Mouse (Mus musculus): ENCODE results near the gene Ephb4. TPM values are rescaled to one million over a fixed set of nuclear protein-coding genes. Genes with fewer than 3 reads are reported as not detected.

Ephb4 gene
- polyA plus RNA-seq, 1 experiment, result 5.9 TPM

GRCm38 (mm10) chr5:137313466-137314192 lies 36.3 kb upstream of the Ephb4 start:
- TF ChIP-seq CTCF (IDR thresholded peaks at IDR 0.05; ENCODE audit: extremely low read depth, insufficient read depth, low read length) (no peak), POLR2A (IDR thresholded peaks at IDR 0.05; ENCODE audit: extremely low read depth, insufficient read depth, low read length) (no peak)
- Histone ChIP-seq H3K4me1 (ENCODE audit: control insufficient read depth, insufficient read depth, low read length) (no peaks in the 10 kb centered on the region), H3K27ac (ENCODE audit: insufficient read depth, low read length) (no peak overlapping the region), H3K4me3 (ENCODE audit: insufficient read depth, low read length) (peak overlapping the region; percentile 7)

GRCm38 (mm10) chr5:137314193-137315083 lies 35.5 kb upstream of the Ephb4 start, which contains the start of gene Trip6:
Gene Trip6 (minus strand): TSS chr5:137314404.
- Histone ChIP-seq H3K4me1 (ENCODE audit: control insufficient read depth, insufficient read depth, low read length) (no peaks in the 10 kb centered on the region), H3K4me3 (ENCODE audit: insufficient read depth, low read length) (peak within 1 kb of the TSS; percentile 7), H3K27ac (ENCODE audit: insufficient read depth, low read length) (no peak within 1 kb of the TSS)
- no peak; the same call in 1 of the 2 replicates for TF ChIP-seq POLR2A (IDR thresholded peaks at IDR 0.05; ENCODE audit: extremely low read depth, insufficient read depth, low read length)
- TF ChIP-seq CTCF (IDR thresholded peaks at IDR 0.05; ENCODE audit: extremely low read depth, insufficient read depth, low read length), result no peak

GRCm38 (mm10) chr5:137315084-137315903 lies 34.6 kb upstream of the Ephb4 start:
- no peak for TF ChIP-seq POLR2A (IDR thresholded peaks at IDR 0.05; ENCODE audit: extremely low read depth, insufficient read depth, low read length)
- TF ChIP-seq CTCF (IDR thresholded peaks at IDR 0.05; ENCODE audit: extremely low read depth, insufficient read depth, low read length), result no peak
- Histone ChIP-seq H3K27ac (ENCODE audit: insufficient read depth, low read length) (no peak overlapping the region), H3K4me3 (ENCODE audit: insufficient read depth, low read length) (no peak overlapping the region), H3K4me1 (ENCODE audit: control insufficient read depth, insufficient read depth, low read length) (no peaks in the 10 kb centered on the region)

- Histone ChIP-seq H3K4me3 (ENCODE audit: insufficient read depth, low read length) (no peak overlapping the region), H3K27ac (ENCODE audit: insufficient read depth, low read length) (no peak overlapping the region), H3K4me1 (ENCODE audit: control insufficient read depth, insufficient read depth, low read length) (no peaks in the 10 kb centered on the region)
- TF ChIP-seq CTCF (IDR thresholded peaks at IDR 0.05; ENCODE audit: extremely low read depth, insufficient read depth, low read length) (no peak), POLR2A (IDR thresholded peaks at IDR 0.05; ENCODE audit: extremely low read depth, insufficient read depth, low read length) (no peak)
Measured at GRCm38 (mm10) chr5:137317361-137317760, 32.5 kb upstream of the Ephb4 start.

GRCm38 (mm10) chr5:137318570-137318969 lies 31.3 kb upstream of the Ephb4 start:
- Histone ChIP-seq H3K4me3 (ENCODE audit: insufficient read depth, low read length) (no peak overlapping the region), H3K4me1 (ENCODE audit: control insufficient read depth, insufficient read depth, low read length) (no peaks in the 10 kb centered on the region), H3K27ac (ENCODE audit: insufficient read depth, low read length) (no peak overlapping the region)
- TF ChIP-seq CTCF (IDR thresholded peaks at IDR 0.05; ENCODE audit: extremely low read depth, insufficient read depth, low read length) (no peak), POLR2A (IDR thresholded peaks at IDR 0.05; ENCODE audit: extremely low read depth, insufficient read depth, low read length) (no peak)

- H3K4me3 ChIP-seq (ENCODE audit: insufficient read depth, low read length), result no peak overlapping the region
- H3K27ac ChIP-seq (ENCODE audit: insufficient read depth, low read length), result no peak overlapping the region
- H3K4me1 ChIP-seq (ENCODE audit: control insufficient read depth, insufficient read depth, low read length), result no peaks in the 10 kb centered on the region
- no peak for TF ChIP-seq POLR2A (IDR thresholded peaks at IDR 0.05; ENCODE audit: extremely low read depth, insufficient read depth, low read length)
- no peak for TF ChIP-seq CTCF (IDR thresholded peaks at IDR 0.05; ENCODE audit: extremely low read depth, insufficient read depth, low read length)
Measured at GRCm38 (mm10) chr5:137320996-137321395, 28.9 kb upstream of the Ephb4 start.

GRCm38 (mm10) chr5:137330910-137331309 lies 19.0 kb upstream of the Ephb4 start:
- Histone ChIP-seq H3K4me1 (ENCODE audit: control insufficient read depth, insufficient read depth, low read length) (peaks cover 2% of the 10 kb centered on the region; the same call in 1 of the 2 replicates), H3K27ac (ENCODE audit: insufficient read depth, low read length) (no peak overlapping the region), H3K4me3 (ENCODE audit: insufficient read depth, low read length) (no peak overlapping the region)
- TF ChIP-seq POLR2A (IDR thresholded peaks at IDR 0.05; ENCODE audit: extremely low read depth, insufficient read depth, low read length) (no peak), CTCF (IDR thresholded peaks at IDR 0.05; ENCODE audit: extremely low read depth, insufficient read depth, low read length) (no peak)

- TF ChIP-seq POLR2A (IDR thresholded peaks at IDR 0.05; ENCODE audit: extremely low read depth, insufficient read depth, low read length) (no peak), CTCF (IDR thresholded peaks at IDR 0.05; ENCODE audit: extremely low read depth, insufficient read depth, low read length) (no peak)
- peaks cover 2% of the 10 kb centered on the region; the same call in 1 of the 2 replicates for H3K4me1 ChIP-seq (ENCODE audit: control insufficient read depth, insufficient read depth, low read length)
- H3K27ac ChIP-seq (ENCODE audit: insufficient read depth, low read length), result no peak overlapping the region
- H3K4me3 ChIP-seq (ENCODE audit: insufficient read depth, low read length), result peak overlapping the region; percentile 47
Measured at GRCm38 (mm10) chr5:137332857-137333511, 16.9 kb upstream of the Ephb4 start.

Data from cortical plate, adult 2 months (tissue).